Mouse (Mus musculus) brain, embryonic 14.5 days (tissue): ENCODE measurements around the gene Cox5b. TPM values are rescaled to one million over a fixed set of nuclear protein-coding genes. Genes with fewer than 3 reads are reported as not detected.

ENCODE experiments used
- DNase-seq: peaks from one replicate; pipeline ENCODE4 v3.0.0-alpha.2; 2011; ENCODE audit warnings: low read depth
- CTCF ChIP-seq: fragments of 200-500 bp; IDR thresholded peaks from 2 replicates; pipeline ENCODE4 v1.5.1; 2012; ENCODE audit warnings: inconsistent platforms, mild to moderate bottlenecking, moderate library complexity, borderline replicate concordance; ENCODE audit not compliant: insufficient read depth, insufficient read length; ENCODE audit errors: extremely low read depth
- POLR2A ChIP-seq: fragments of 200-500 bp; IDR thresholded peaks from 2 replicates; pipeline ENCODE4 v1.6.1; 2012; ENCODE audit warnings: mild to moderate bottlenecking, inconsistent platforms, borderline replicate concordance; ENCODE audit not compliant: poor library complexity, insufficient read depth, insufficient read length, severe bottlenecking; ENCODE audit errors: extremely low read depth
- polyA plus RNA-seq: library from polyadenylated mRNA; depleted of rRNA; stranded (reverse); fragments of >200 nt; gene quantifications from 2 replicates; pipeline ENCODE4 v1.2.3, GENCODE M21; 2012; rRNA removed

The Cox5b gene
- polyA plus RNA-seq, result 318 and 374 TPM in 2 replicates

- TF ChIP-seq POLR2A (0 out of 2 replicates have a peak, but pooled peaks have one; percentile 8), CTCF (no peak)
These were observed at the start of gene Cox5b for GRCm38 (mm10) chr1:36691271-36692155. TSS of gene Cox5b (plus strand) at chr1:36691449.

GRCm38 (mm10) chr1:36643957-36644614 is 47.2 kb upstream of the Cox5b start:
- no peak for TF ChIP-seq POLR2A
- no peak for TF ChIP-seq CTCF
- no peak for DNase-seq

More at GRCm38 (mm10) chr1:36691271-36692155, at the start of gene Cox5b:
- peak; percentile 99 for DNase-seq

DNA sequence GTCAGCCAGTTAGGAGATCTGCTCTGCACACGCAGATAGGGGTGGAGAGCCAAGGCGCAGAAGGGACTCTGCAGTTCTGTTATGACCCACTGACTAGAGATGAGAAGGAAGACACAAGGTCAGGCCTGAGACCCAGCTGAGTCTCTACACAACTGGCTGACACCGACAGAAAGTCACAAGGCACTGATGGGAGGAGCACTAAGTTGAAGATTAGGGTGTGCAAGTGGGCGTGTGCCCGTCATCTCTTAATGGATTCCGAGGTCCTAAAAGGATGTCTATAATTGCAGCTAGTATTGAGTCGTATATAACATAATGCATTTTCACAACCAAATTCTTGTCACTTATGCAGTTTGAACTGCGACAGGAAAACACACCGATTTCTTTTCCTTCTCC is 46.6 kb upstream of the Cox5b start:
- TF ChIP-seq POLR2A, result no peak
- TF ChIP-seq CTCF, result no peak

DNA sequence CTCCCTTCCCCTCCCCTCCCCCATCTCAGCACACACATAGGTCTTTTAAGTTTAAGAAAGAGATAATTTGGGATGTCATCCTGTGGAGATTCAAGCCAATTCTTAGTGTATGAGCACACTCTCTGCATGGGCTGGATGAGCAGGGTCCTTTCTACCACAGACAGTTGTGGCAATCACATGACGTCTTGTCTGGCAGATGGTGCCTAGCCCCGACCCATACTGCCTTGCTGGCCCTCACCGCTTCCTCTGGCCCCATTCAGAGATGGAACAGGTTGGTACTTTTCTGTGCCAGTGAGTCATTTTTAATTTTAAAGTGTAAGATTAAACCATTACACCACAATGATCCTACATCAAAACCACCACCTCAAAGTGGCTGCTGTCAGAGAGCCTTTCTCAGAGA is 45.0 kb upstream of the Cox5b start:
- TF ChIP-seq CTCF (no peak), POLR2A (no peak)
- peak; percentile 68 for DNase-seq

More for the DNA sequence above, 46.6 kb upstream of the Cox5b start:
- DNase-seq, result no peak

DNA sequence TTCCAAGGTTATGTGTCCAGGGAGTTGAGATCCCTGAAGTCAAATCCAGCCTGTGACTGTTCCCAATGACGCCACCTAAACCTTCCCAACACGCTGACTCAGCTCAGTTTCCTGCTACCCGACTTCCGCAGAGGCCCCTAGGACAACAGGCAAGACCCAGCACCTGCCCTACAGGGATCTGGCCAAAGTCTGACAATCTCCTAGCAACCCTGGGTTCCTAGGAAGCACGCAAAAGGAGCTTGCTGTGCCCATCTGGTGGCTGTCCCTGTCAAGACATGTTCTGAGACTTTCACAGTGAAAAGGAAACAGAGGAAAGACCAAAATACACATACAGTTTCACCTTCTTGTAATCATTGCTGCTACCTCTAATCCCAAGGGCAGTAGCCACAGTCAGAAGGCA is 43.6 kb upstream of the Cox5b start:
- peak; percentile 13 for DNase-seq
- no peak for TF ChIP-seq CTCF
- TF ChIP-seq POLR2A, result no peak

GRCm38 (mm10) chr1:36655039-36655438 is 36.2 kb upstream of the Cox5b start:
- no peak for DNase-seq
- TF ChIP-seq POLR2A (no peak), CTCF (no peak)

GRCm38 (mm10) chr1:36656233-36656632 is 35.0 kb upstream of the Cox5b start:
- no peak for DNase-seq
- TF ChIP-seq POLR2A, result no peak
- no peak for TF ChIP-seq CTCF

- TF ChIP-seq CTCF (no peak), POLR2A (no peak)
- DNase-seq, result no peak
These were observed 33.4 kb upstream of the Cox5b start for GRCm38 (mm10) chr1:36657658-36658415.

DNA sequence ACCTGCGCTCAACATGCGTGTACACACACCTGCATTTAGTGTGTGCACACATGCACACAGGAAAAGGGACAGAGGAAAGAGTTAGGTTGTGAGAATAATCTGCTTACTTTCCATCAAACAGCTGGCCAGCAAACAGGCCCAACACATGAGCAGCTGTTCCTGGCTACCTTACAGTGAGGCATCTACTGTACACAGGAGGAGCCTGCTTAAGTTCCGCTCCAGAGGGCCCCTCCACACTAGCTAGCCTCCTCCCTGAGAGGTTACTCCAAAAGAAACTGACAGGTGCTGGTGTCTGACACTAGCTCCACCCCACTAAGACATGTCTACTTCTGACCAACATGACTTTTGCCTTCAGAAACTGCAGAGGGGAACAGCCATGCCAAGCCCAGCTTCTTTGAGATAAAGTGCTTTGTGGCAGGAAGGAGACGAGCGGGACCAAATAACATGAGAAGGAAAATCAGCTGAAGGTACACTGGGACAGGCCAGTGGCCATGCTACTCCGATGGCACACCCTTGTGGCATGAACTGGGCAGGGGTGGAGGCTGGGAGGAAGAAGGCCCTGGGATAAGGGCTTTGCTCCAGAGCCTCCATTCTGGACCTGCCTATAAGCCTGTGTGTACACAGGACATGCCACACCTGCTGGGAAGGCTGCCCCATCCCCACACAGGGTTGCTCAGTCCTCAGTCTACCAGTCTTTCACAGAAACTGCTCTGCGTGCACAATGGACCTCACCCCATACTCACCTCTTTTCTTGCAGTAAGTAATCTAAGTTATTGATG is 32.4 kb upstream of the Cox5b start:
- TF ChIP-seq POLR2A, result no peak
- TF ChIP-seq CTCF, result no peak
- no peak for DNase-seq

DNA sequence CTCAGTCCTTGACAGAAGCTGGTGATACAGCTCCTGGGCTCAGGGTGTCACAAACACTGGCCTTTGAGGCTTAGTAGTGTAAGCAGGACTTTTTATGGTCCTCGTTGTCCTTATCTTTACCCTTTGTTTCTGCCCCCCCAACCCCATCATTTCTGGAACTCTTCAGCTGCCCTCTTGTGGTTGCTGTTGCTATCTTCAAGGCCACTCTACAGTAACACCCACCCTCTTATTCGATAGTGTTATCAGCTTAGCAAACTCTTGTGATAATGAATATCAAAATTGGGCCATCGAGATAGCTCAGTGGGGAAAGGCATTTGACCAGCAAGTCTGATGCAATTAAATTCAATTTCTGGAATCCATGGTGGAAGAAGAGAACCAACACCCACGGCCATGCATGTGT is 26.8 kb upstream of the Cox5b start:
- TF ChIP-seq POLR2A (no peak), CTCF (peak; percentile 33; the same call in 1 of the 2 replicates)
- peak; percentile 31 for DNase-seq
